Mouse (Mus musculus): ENCODE results near the gene Cdc34b. TPM values are rescaled to one million over a fixed set of nuclear protein-coding genes. Genes with fewer than 3 reads are reported as not detected.
A peak's percentile ranks its signal among the peaks of the same experiment; 100 is the strongest.
"Not testable (repeated sequence)": the region's sequence is repeated elsewhere in the genome, so short reads cannot be mapped to it uniquely, and the experiment has no call there.

Cdc34b gene
- polyA plus RNA-seq (2016; fragmentation: Nextera tagmentation; extraction: Ambion mirVana) = 0.30 TPM in 1 of 2 replicates, not detected in the other

DNA sequence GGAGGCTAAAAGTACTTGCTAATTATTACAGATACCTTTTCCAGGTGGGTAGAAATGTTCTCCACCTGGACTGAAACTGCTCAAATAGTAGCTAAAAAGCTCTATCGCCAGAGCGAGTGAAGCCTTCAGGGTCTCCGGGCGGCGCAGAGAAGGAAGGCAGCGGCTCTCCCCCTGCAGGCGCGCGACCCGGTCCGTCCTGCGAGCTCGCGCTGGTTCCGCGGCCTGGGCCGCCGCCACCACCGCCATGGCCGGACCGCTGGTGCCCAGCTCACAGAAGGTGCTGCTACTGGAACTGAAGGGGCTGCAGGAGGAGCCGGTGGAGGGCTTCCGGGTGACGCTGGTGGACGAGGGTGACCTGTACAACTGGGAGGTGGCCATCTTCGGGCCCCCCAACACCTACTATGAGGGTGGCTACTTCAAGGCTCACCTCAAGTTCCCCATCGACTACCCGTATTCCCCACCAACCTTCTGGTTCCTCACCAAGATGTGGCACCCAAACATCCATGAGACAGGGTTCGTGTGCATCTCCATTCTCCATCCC is at the start of gene Cdc34b:
Cdc34b (plus strand) TSS at position 51 of the 541 bp plus-strand sequence.
- H3K4me1 ChIP-seq (replicated peaks) = no peaks in the 10 kb centered on the region
- no peak for DNase-seq (ENCODE audit: low spot score)
- 80% methylated on average over 29 of the region's 29 CpGs for WGBS
- no peak within 1 kb of the TSS for H3K27ac ChIP-seq
- H3K9me3 ChIP-seq = peaks cover 6% of the 10 kb centered on the region; the same call in 1 of the 2 replicates
- H3K36me3 ChIP-seq = no peaks in the 10 kb centered on the region
- peaks cover 3% of the 10 kb centered on the region; the same call in 1 of the 2 replicates for H3K27me3 ChIP-seq (ENCODE audit: insufficient read depth, poor library complexity, severe bottlenecking)
- no peak within 1 kb of the TSS for H3K4me3 ChIP-seq

GRCm38 (mm10) chr11:94692502-94692901 is 49.1 kb upstream of the Cdc34b start:
- H3K36me3 ChIP-seq; H3K4me1 ChIP-seq (replicated peaks); H3K4me3 ChIP-seq; H3K9me3 ChIP-seq; H3K27me3 ChIP-seq (ENCODE audit: insufficient read depth, poor library complexity, severe bottlenecking); H3K27ac ChIP-seq; DNase-seq (ENCODE audit: low spot score): not testable (repeated sequence)

GRCm38 (mm10) chr11:94695508-94695907 is 46.1 kb upstream of the Cdc34b start:
- H3K4me3 ChIP-seq = no peak overlapping the region
- WGBS = 85% methylated on average over 6 of the region's 6 CpGs

GRCm38 (mm10) chr11:94697140-94697539 is 44.4 kb upstream of the Cdc34b start:
- Histone ChIP-seq H3K27me3 (ENCODE audit: insufficient read depth, poor library complexity, severe bottlenecking) (no peaks in the 10 kb centered on the region; the same call in 1 of the 2 replicates), H3K4me3 (no peak overlapping the region), H3K4me1 (replicated peaks) (peaks cover 22% of the 10 kb centered on the region), H3K9me3 (no peaks in the 10 kb centered on the region), H3K36me3 (no peaks in the 10 kb centered on the region), H3K27ac (no peak overlapping the region)
- DNase-seq (ENCODE audit: low spot score) = no peak
- WGBS = 92% methylated on average over 2 of the region's 2 CpGs

More at GRCm38 (mm10) chr11:94695508-94695907, 46.1 kb upstream of the Cdc34b start:
- no peaks in the 10 kb centered on the region for H3K36me3 ChIP-seq
- no peak overlapping the region for H3K27ac ChIP-seq
- no peaks in the 10 kb centered on the region for H3K27me3 ChIP-seq (ENCODE audit: insufficient read depth, poor library complexity, severe bottlenecking)
- H3K4me1 ChIP-seq (replicated peaks) = peaks cover 10% of the 10 kb centered on the region
- no peak for DNase-seq (ENCODE audit: low spot score)
- no peaks in the 10 kb centered on the region for H3K9me3 ChIP-seq

- Histone ChIP-seq H3K27me3 (ENCODE audit: insufficient read depth, poor library complexity, severe bottlenecking) (no peaks in the 10 kb centered on the region; the same call in 1 of the 2 replicates), H3K27ac (no peak overlapping the region; the same call in 1 of the 2 replicates), H3K4me1 (replicated peaks) (peaks cover 22% of the 10 kb centered on the region), H3K9me3 (no peaks in the 10 kb centered on the region), H3K36me3 (no peaks in the 10 kb centered on the region), H3K4me3 (no peak overlapping the region)
- 46% methylated on average over 13 of the region's 13 CpGs for WGBS
- no peak for DNase-seq (ENCODE audit: low spot score)
These were observed 43.7 kb upstream of the Cdc34b start for GRCm38 (mm10) chr11:94697703-94698464.

- Histone ChIP-seq H3K27me3 (ENCODE audit: insufficient read depth, poor library complexity, severe bottlenecking) (no peaks in the 10 kb centered on the region; the same call in 1 of the 2 replicates), H3K9me3 (no peaks in the 10 kb centered on the region), H3K27ac (no peak overlapping the region), H3K36me3 (no peaks in the 10 kb centered on the region), H3K4me3 (no peak overlapping the region), H3K4me1 (replicated peaks) (peaks cover 24% of the 10 kb centered on the region)
- 96% methylated on average over 3 of the region's 3 CpGs for WGBS
- no peak for DNase-seq (ENCODE audit: low spot score)
These were observed 42.2 kb upstream of the Cdc34b start for GRCm38 (mm10) chr11:94699399-94699798.

- WGBS = 69% methylated on average over 27 of the region's 27 CpGs
- Histone ChIP-seq H3K36me3 (no peaks in the 10 kb centered on the region), H3K27me3 (ENCODE audit: insufficient read depth, poor library complexity, severe bottlenecking) (no peaks in the 10 kb centered on the region; the same call in 1 of the 2 replicates), H3K4me1 (replicated peaks) (peaks cover 24% of the 10 kb centered on the region), H3K4me3 (no peak overlapping the region), H3K27ac (peak overlapping the region; percentile 62; the same call in 1 of the 2 replicates), H3K9me3 (no peaks in the 10 kb centered on the region)
- DNase-seq (ENCODE audit: low spot score) = no peak
These were observed 40.0 kb upstream of the Cdc34b start for GRCm38 (mm10) chr11:94701401-94702215.

GRCm38 (mm10) chr11:94702216-94702610 is 39.4 kb upstream of the Cdc34b start:
- Histone ChIP-seq H3K4me1 (replicated peaks) (peaks cover 24% of the 10 kb centered on the region), H3K27ac (no peak overlapping the region), H3K36me3 (no peaks in the 10 kb centered on the region), H3K27me3 (ENCODE audit: insufficient read depth, poor library complexity, severe bottlenecking) (no peaks in the 10 kb centered on the region; the same call in 1 of the 2 replicates), H3K4me3 (no peak overlapping the region), H3K9me3 (no peaks in the 10 kb centered on the region)
- WGBS = 57% methylated on average over 3 of the region's 3 CpGs
- DNase-seq (ENCODE audit: low spot score) = no peak

- no peaks in the 10 kb centered on the region; the same call in 1 of the 2 replicates for H3K27me3 ChIP-seq (ENCODE audit: insufficient read depth, poor library complexity, severe bottlenecking)
- no peak for DNase-seq (ENCODE audit: low spot score)
- no peaks in the 10 kb centered on the region for H3K9me3 ChIP-seq
- no peak overlapping the region for H3K4me3 ChIP-seq
- peaks cover 15% of the 10 kb centered on the region for H3K4me1 ChIP-seq (replicated peaks)
- 37% methylated on average over 7 of the region's 7 CpGs for WGBS
- no peaks in the 10 kb centered on the region for H3K36me3 ChIP-seq
- H3K27ac ChIP-seq = no peak overlapping the region
These were observed 37.6 kb upstream of the Cdc34b start for GRCm38 (mm10) chr11:94704020-94704419.

- Histone ChIP-seq H3K27me3 (ENCODE audit: insufficient read depth, poor library complexity, severe bottlenecking) (no peaks in the 10 kb centered on the region; the same call in 1 of the 2 replicates), H3K9me3 (no peaks in the 10 kb centered on the region), H3K4me3 (no peak within 1 kb of the TSS), H3K4me1 (replicated peaks) (peaks cover 15% of the 10 kb centered on the region), H3K27ac (no peak within 1 kb of the TSS), H3K36me3 (no peaks in the 10 kb centered on the region)
- no peak for DNase-seq (ENCODE audit: low spot score)
- WGBS = 87% methylated on average over 5 of the region's 5 CpGs
These were observed 37.1 kb upstream of the Cdc34b start, which contains the start of gene Gm11541 for GRCm38 (mm10) chr11:94704472-94704871. TSS of gene Gm11541 (minus strand) at chr11:94704499.

- 48% methylated on average over 11 of the region's 11 CpGs for WGBS
These were observed 28.2 kb upstream of the Cdc34b start for GRCm38 (mm10) chr11:94713246-94713860.

GRCm38 (mm10) chr11:94715622-94716021 is 26.0 kb upstream of the Cdc34b start:
- H3K36me3 ChIP-seq = no peaks in the 10 kb centered on the region
- DNase-seq (ENCODE audit: low spot score) = no peak
- no peak overlapping the region for H3K4me3 ChIP-seq
- no peak overlapping the region for H3K27ac ChIP-seq
- no peaks in the 10 kb centered on the region for H3K9me3 ChIP-seq
- 83% methylated on average over 5 of the region's 5 CpGs for WGBS
- H3K27me3 ChIP-seq (ENCODE audit: insufficient read depth, poor library complexity, severe bottlenecking) = no peaks in the 10 kb centered on the region; the same call in 1 of the 2 replicates
- H3K4me1 ChIP-seq (replicated peaks) = peaks cover 19% of the 10 kb centered on the region

More at GRCm38 (mm10) chr11:94713246-94713860, 28.2 kb upstream of the Cdc34b start:
- Histone ChIP-seq H3K36me3 (no peaks in the 10 kb centered on the region), H3K4me1 (replicated peaks) (peaks cover 19% of the 10 kb centered on the region), H3K9me3 (no peaks in the 10 kb centered on the region), H3K4me3 (no peak overlapping the region), H3K27me3 (ENCODE audit: insufficient read depth, poor library complexity, severe bottlenecking) (no peaks in the 10 kb centered on the region; the same call in 1 of the 2 replicates), H3K27ac (no peak overlapping the region)
- no peak for DNase-seq (ENCODE audit: low spot score)

Measured in hindbrain, embryonic 10.5 days (tissue).